11 mouse cellular contexts compared by ENCODE assay signal in genomic region chr10:90897894-90898293, GRCm38 (mm10).
"Had no signal": no experiment of that assay in that cellular context is flagged by ENCODE, and none has a peak within 500 bp of the region (broad histone marks: within the 10 kb centered on the region; RNA-seq: fewer than 3 reads in every experiment).

No protein-coding gene starts in this region.

- H3K9me3 ChIP-seq: limb, embryonic 15.5 days; liver, embryonic 12.5 days; midbrain, embryonic 12.5 days had no signal

- H3K36me3 ChIP-seq: limb, embryonic 15.5 days; liver, embryonic 12.5 days; midbrain, embryonic 12.5 days had no signal

- H3K4me3 ChIP-seq: limb, embryonic 15.5 days; liver, embryonic 12.5 days; midbrain, embryonic 12.5 days had no signal

- H3K4me1 ChIP-seq: limb, embryonic 15.5 days; liver, embryonic 12.5 days; midbrain, embryonic 12.5 days had no signal

- H3K9ac ChIP-seq: limb, embryonic 15.5 days; liver, embryonic 12.5 days; lung, embryonic 14.5 days; midbrain, embryonic 12.5 days had no signal

- H3K4me2 ChIP-seq: limb, embryonic 15.5 days; liver, embryonic 12.5 days; lung, embryonic 14.5 days; midbrain, embryonic 12.5 days had no signal

- DNase-seq: kidney, adult 11 months; kidney, adult 9 months; kidney, postnatal 14 days; lung, embryonic 14.5 days; lung, postnatal 14 days; right cerebral cortex, adult 18-20 months; right cerebral cortex, postnatal 25 days; thymus, postnatal 4 days had no signal

- ATAC-seq: liver, embryonic 12.5 days had no signal

- H3K27me3 ChIP-seq: limb, embryonic 15.5 days; liver, embryonic 12.5 days; midbrain, embryonic 12.5 days had no signal

- H3K27ac ChIP-seq: limb, embryonic 15.5 days; liver, embryonic 12.5 days; midbrain, embryonic 12.5 days had no signal
